Mouse (Mus musculus): ENCODE measurements around the gene Guf1. TPM values are rescaled to one million over a fixed set of nuclear protein-coding genes. Genes with fewer than 3 reads are reported as not detected.

Guf1 gene
- total and polyA plus RNA-seq, 3 experiments: 15.8 to 36.8 (median 23.1) TPM

GRCm38 (mm10) chr5:69542489-69542888 lies 14.2 kb upstream of the Guf1 start, which contains the start of gene Yipf7:
Gene Yipf7 (minus strand): TSS chr5:69542648.
- H3K27ac ChIP-seq (ENCODE audit: insufficient read depth, low read depth): no peak within 1 kb of the TSS
- no peaks in the 10 kb centered on the region for H3K27me3 ChIP-seq (replicated peaks)
- no peak within 1 kb of the TSS for H3K4me3 ChIP-seq (replicated peaks in 1 of 3; ENCODE audit: low read depth in 2 of 3, low read length in 2 of 3, poor library complexity in 1 of 3)
- in situ Hi-C loops (cut with MboI; ENCODE audit: low pct_ligation_motif_present, low pct_unique_long_range_greater_than_20kb, low sequenced_read_pairs): no loop called here
- no peaks in the 10 kb centered on the region for H3K36me3 ChIP-seq (replicated peaks in 1 of 2; ENCODE audit: control insufficient read depth in 1 of 2, insufficient read depth in 1 of 2, low read length in 1 of 2)
- no peaks in the 10 kb centered on the region for H3K79me2 ChIP-seq (replicated peaks; ENCODE audit: control insufficient read depth, extremely low read depth, insufficient read depth, poor library complexity, severe bottlenecking)
- DNase-seq (ENCODE audit: extremely low read depth): no peak
- no peak within 1 kb of the TSS for H3K9ac ChIP-seq (ENCODE audit: insufficient read depth, low read depth)
- dilution Hi-C loops (cut with MboI; ENCODE audit: extremely low pct_ligation_motif_present, extremely low pct_unique_long_range_greater_than_20kb, low sequenced_read_pairs): no loop called here
- peak within 1 kb of the TSS; percentile 50; the same call in 1 of the 2 replicates for H3K4me2 ChIP-seq (ENCODE audit: insufficient read depth, low read depth, poor library complexity, severe bottlenecking)
- TF ChIP-seq TCF12 (IDR thresholded peaks at IDR 0.05; ENCODE audit: low read depth, low read length) (no peak), MEF2A (IDR thresholded peaks at IDR 0.05; ENCODE audit: borderline replicate concordance, low read depth, low read length) (peak; percentile 50; the same call in 1 of the 2 replicates), CTCF (conservative IDR thresholded peaks at IDR 0.05 in 1 of 2, IDR thresholded peaks at IDR 0.05 in 1 of 2; ENCODE audit: low read depth in 2 of 2, low read length in 2 of 2) (no peak)
- no peaks in the 10 kb centered on the region for H3K4me1 ChIP-seq (ENCODE audit: control insufficient read depth in 1 of 2, insufficient read depth in 2 of 2)
- no peaks in the 10 kb centered on the region for H3K9me3 ChIP-seq (replicated peaks; ENCODE audit: low read length)

- peak; percentile 56 for DNase-seq (ENCODE audit: extremely low read depth)
- Histone ChIP-seq H3K4me1 (ENCODE audit: control insufficient read depth in 1 of 2, insufficient read depth in 2 of 2) (peaks cover 0 to 15% of the 10 kb centered on the region in 2 experiments; a peak in 1 of 4 replicates), H3K27ac (ENCODE audit: insufficient read depth, low read depth) (no peak overlapping the region), H3K79me2 (replicated peaks; ENCODE audit: control insufficient read depth, extremely low read depth, insufficient read depth, poor library complexity, severe bottlenecking) (peaks cover 11% of the 10 kb centered on the region; the same call in 1 of the 2 replicates), H3K9ac (ENCODE audit: insufficient read depth, low read depth) (peak overlapping the region; percentile 88), H3K4me3 (replicated peaks in 1 of 3; ENCODE audit: low read depth in 2 of 3, low read length in 2 of 3, poor library complexity in 1 of 3) (peak overlapping the region; percentile 74 to 92 (median 80)), H3K36me3 (replicated peaks in 1 of 2; ENCODE audit: control insufficient read depth in 1 of 2, insufficient read depth in 1 of 2, low read length in 1 of 2) (peaks cover 12 to 31% of the 10 kb centered on the region in 2 experiments), H3K9me3 (replicated peaks; ENCODE audit: low read length) (no peaks in the 10 kb centered on the region), H3K4me2 (ENCODE audit: insufficient read depth, low read depth, poor library complexity, severe bottlenecking) (peak overlapping the region; percentile 78), H3K27me3 (replicated peaks) (no peaks in the 10 kb centered on the region)
- in situ Hi-C loops (cut with MboI; ENCODE audit: low pct_ligation_motif_present, low pct_unique_long_range_greater_than_20kb, low sequenced_read_pairs): no loop called here
- dilution Hi-C loops (cut with MboI; ENCODE audit: extremely low pct_ligation_motif_present, extremely low pct_unique_long_range_greater_than_20kb, low sequenced_read_pairs): no loop called here
- no peak for TF ChIP-seq USF1 (IDR thresholded peaks at IDR 0.05; ENCODE audit: low read depth, low read length)
- TF ChIP-seq SMC3 (IDR thresholded peaks at IDR 0.05; ENCODE audit: low read depth, low read length): no peak
- TF ChIP-seq GABPA (IDR thresholded peaks at IDR 0.05; ENCODE audit: insufficient replicate concordance, low read depth, low read length): no peak
- TF ChIP-seq POLR2A (IDR thresholded peaks at IDR 0.05; ENCODE audit: low read depth, low read length): no peak
- TF ChIP-seq SIN3A (IDR thresholded peaks at IDR 0.05; ENCODE audit: low read length): 0 out of 2 replicates have a peak, but pooled peaks have one; percentile 9
- TF ChIP-seq TBP (conservative IDR thresholded peaks at IDR 0.05; ENCODE audit: low read depth, low read length): no peak
- TF ChIP-seq BHLHE40 (IDR thresholded peaks at IDR 0.05; ENCODE audit: low read depth, low read length): no peak
- no peak for TF ChIP-seq ZC3H11A (IDR thresholded peaks at IDR 0.05; ENCODE audit: low read depth, low read length)
- TF ChIP-seq CTCF (conservative IDR thresholded peaks at IDR 0.05 in 1 of 2, IDR thresholded peaks at IDR 0.05 in 1 of 2; ENCODE audit: low read depth in 2 of 2, low read length in 2 of 2): no peak
- no peak for TF ChIP-seq PAX5 (IDR thresholded peaks at IDR 0.05; ENCODE audit: low read length)
- no peak for TF ChIP-seq ZMIZ1 (IDR thresholded peaks at IDR 0.05; ENCODE audit: low read depth, low read length)
- no peak for TF ChIP-seq MAFK (IDR thresholded peaks at IDR 0.05; ENCODE audit: insufficient replicate concordance, low read length)
- TF ChIP-seq NELFE (IDR thresholded peaks at IDR 0.05; ENCODE audit: low read depth, low read length): no peak
- no peak for TF ChIP-seq TCF12 (IDR thresholded peaks at IDR 0.05; ENCODE audit: low read depth, low read length)
- TF ChIP-seq JUN (IDR thresholded peaks at IDR 0.05; ENCODE audit: insufficient read depth, low read depth, low read length): no peak
- TF ChIP-seq NRF1 (IDR thresholded peaks at IDR 0.05; ENCODE audit: low read depth, low read length): 0 out of 2 replicates have a peak, but pooled peaks have one; percentile 22
- no peak for TF ChIP-seq MYC (IDR thresholded peaks at IDR 0.05; ENCODE audit: low read depth, low read length)
- no peak for TF ChIP-seq CHD2 (IDR thresholded peaks at IDR 0.05; ENCODE audit: low read length)
Observed at GRCm38 (mm10) chr5:69557404-69557935, 747 bp downstream of the Guf1 start.

All from CH12.LX (cell line).